Mouse (Mus musculus) heart, embryonic 10.5 days (tissue): ENCODE measurements around the gene Tradd. TPM values are rescaled to one million over a fixed set of nuclear protein-coding genes. Genes with fewer than 3 reads are reported as not detected.
"Not testable (repeated sequence)": the region's sequence is repeated elsewhere in the genome, so short reads cannot be mapped to it uniquely, and the experiment has no call there.

Experiments used
- DNase-seq: peaks from one replicate; pipeline ENCODE4 v3.0.0-alpha.2; 2017; ENCODE audit warnings: low spot score
- H3K27ac ChIP-seq: fragments of 300-500 bp; sonication (generic); 2 replicates; pipeline ENCODE4 v1.5.1; 2016; ENCODE audit warnings: mild to moderate bottlenecking
- H3K27me3 ChIP-seq: fragments of 300-500 bp; sonication (generic); 2 replicates; pipeline ENCODE4 v1.6.1; 2016; ENCODE audit warnings: mild to moderate bottlenecking; ENCODE audit not compliant: poor library complexity, insufficient read depth, severe bottlenecking
- H3K36me3 ChIP-seq: fragments of 300-500 bp; sonication (generic); 2 replicates; pipeline ENCODE4 v1.6.1; 2016; ENCODE audit warnings: mild to moderate bottlenecking, moderate library complexity
- H3K4me1 ChIP-seq: fragments of 300-500 bp; sonication (generic); 2 replicates; pipeline ENCODE4 v1.6.1; 2016; ENCODE audit warnings: mild to moderate bottlenecking
- H3K4me3 ChIP-seq: fragments of 300-500 bp; sonication (generic); 2 replicates; pipeline ENCODE4 v1.5.1; 2016; ENCODE audit warnings: mild to moderate bottlenecking, moderate library complexity
- H3K9me3 ChIP-seq: fragments of 300-500 bp; sonication (generic); 2 replicates; pipeline ENCODE4 v1.6.1; 2016; ENCODE audit warnings: mild to moderate bottlenecking, moderate library complexity
- WGBS: fragments of 180-500 bp; shearing (Covaris S2); methylation state at CpG from one replicate; pipeline ENCODE4 v1.1.7; 2016; 5-methylcytosine and 5-hydroxymethylcytosine counted together
- polyA plus RNA-seq: library from polyadenylated mRNA; unstranded; fragments of >200 nt; fragmentation: Nextera tagmentation; extraction: Ambion mirVana; gene quantifications from 2 replicates; pipeline ENCODE4 v1.2.1, GENCODE M21; 2016

Gene Tradd
- polyA plus RNA-seq, 1 experiment from 2014 or later = 19.4 TPM

GRCm38 (mm10) chr8:105304325-105305210 lies 40.2 kb upstream of the Tradd start:
- peaks cover 81% of the 10 kb centered on the region for H3K36me3 ChIP-seq

GRCm38 (mm10) chr8:105303874-105304273 lies 39.5 kb upstream of the Tradd start:
- peaks cover 47% of the 10 kb centered on the region for H3K4me1 ChIP-seq
- 78% methylated on average over 9 of the region's 9 CpGs for WGBS
- peak overlapping the region; percentile 56; the same call in 1 of the 2 replicates for H3K27ac ChIP-seq
- no peaks in the 10 kb centered on the region for H3K27me3 ChIP-seq
- H3K4me3 ChIP-seq = no peak overlapping the region
- no peaks in the 10 kb centered on the region for H3K9me3 ChIP-seq
- no peak for DNase-seq
- peaks cover 78% of the 10 kb centered on the region for H3K36me3 ChIP-seq

More at GRCm38 (mm10) chr8:105304325-105305210, 40.2 kb upstream of the Tradd start:
- Histone ChIP-seq H3K4me1 (peaks cover 48% of the 10 kb centered on the region), H3K27ac (peak overlapping the region; percentile 56; the same call in 1 of the 2 replicates), H3K27me3 (no peaks in the 10 kb centered on the region), H3K9me3 (no peaks in the 10 kb centered on the region), H3K4me3 (peak overlapping the region; percentile 13; the same call in 1 of the 2 replicates)
- no peak for DNase-seq
- 62% methylated on average over 9 of the region's 9 CpGs for WGBS

- Histone ChIP-seq H3K9me3 (no peaks in the 10 kb centered on the region), H3K27me3 (no peaks in the 10 kb centered on the region), H3K36me3 (peaks cover 78% of the 10 kb centered on the region), H3K27ac (no peak overlapping the region), H3K4me3 (no peak overlapping the region), H3K4me1 (peaks cover 52% of the 10 kb centered on the region)
- no peak for DNase-seq
- WGBS = 90% methylated on average over 8 of the region's 8 CpGs
Measured at GRCm38 (mm10) chr8:105303396-105303795, 39.0 kb upstream of the Tradd start.

- H3K27me3 ChIP-seq = peaks cover 11% of the 10 kb centered on the region
- no peak overlapping the region for H3K27ac ChIP-seq
- peak overlapping the region; percentile 0; the same call in 1 of the 2 replicates for H3K4me3 ChIP-seq
- WGBS = 86% methylated on average over 8 of the region's 8 CpGs
- no peaks in the 10 kb centered on the region for H3K9me3 ChIP-seq
- H3K36me3 ChIP-seq = peaks cover 62% of the 10 kb centered on the region
- no peak for DNase-seq
- H3K4me1 ChIP-seq = peaks cover 50% of the 10 kb centered on the region
Measured at GRCm38 (mm10) chr8:105299962-105300361, 35.6 kb upstream of the Tradd start.

- peaks cover 39% of the 10 kb centered on the region for H3K4me1 ChIP-seq
- peak overlapping the region; percentile 90 for H3K27ac ChIP-seq
- peak; percentile 75 for DNase-seq
- H3K4me3 ChIP-seq = peak overlapping the region; percentile 78
- H3K36me3 ChIP-seq = peaks cover 49% of the 10 kb centered on the region
- no peaks in the 10 kb centered on the region for H3K9me3 ChIP-seq
- H3K27me3 ChIP-seq = peaks cover 19% of the 10 kb centered on the region
- WGBS = 53% methylated on average over 18 of the region's 18 CpGs
Measured at GRCm38 (mm10) chr8:105298351-105299252, 34.2 kb upstream of the Tradd start.

GRCm38 (mm10) chr8:105297511-105298192 lies 33.2 kb upstream of the Tradd start, which contains the start of gene E2f4:
E2f4 (plus strand) TSS chr8:105297663.
- peak within 1 kb of the TSS; percentile 78 for H3K4me3 ChIP-seq
- peaks cover 40% of the 10 kb centered on the region for H3K36me3 ChIP-seq
- peak within 1 kb of the TSS; percentile 90 for H3K27ac ChIP-seq
- WGBS = under 1% methylated on average over 58 of the region's 58 CpGs
- H3K27me3 ChIP-seq = peaks cover 28% of the 10 kb centered on the region
- H3K9me3 ChIP-seq = no peaks in the 10 kb centered on the region
- peak; percentile 97 for DNase-seq
- H3K4me1 ChIP-seq = peaks cover 41% of the 10 kb centered on the region

GRCm38 (mm10) chr8:105295895-105296573 lies 31.6 kb upstream of the Tradd start, which contains the start of gene Exoc3l:
Exoc3l (minus strand) TSS chr8:105296101.
- Histone ChIP-seq H3K27ac (peak within 1 kb of the TSS; percentile 90), H3K36me3 (peaks cover 25% of the 10 kb centered on the region), H3K27me3 (peaks cover 31% of the 10 kb centered on the region), H3K9me3 (no peaks in the 10 kb centered on the region), H3K4me1 (peaks cover 41% of the 10 kb centered on the region), H3K4me3 (peak within 1 kb of the TSS; percentile 78)
- no peak for DNase-seq
- 53% methylated on average over 11 of the region's 11 CpGs for WGBS

- peak overlapping the region; percentile 64 for H3K27ac ChIP-seq
- DNase-seq = no peak
- H3K36me3 ChIP-seq = peaks cover 17% of the 10 kb centered on the region
- H3K9me3 ChIP-seq = no peaks in the 10 kb centered on the region
- peaks cover 37% of the 10 kb centered on the region for H3K27me3 ChIP-seq
- H3K4me3 ChIP-seq = peak overlapping the region; percentile 42
- 58% methylated on average over 11 of the region's 11 CpGs for WGBS
- H3K4me1 ChIP-seq = peaks cover 47% of the 10 kb centered on the region
Measured at GRCm38 (mm10) chr8:105295256-105295655, 30.8 kb upstream of the Tradd start.

GRCm38 (mm10) chr8:105294776-105295175 lies 30.4 kb upstream of the Tradd start:
- peaks cover 12% of the 10 kb centered on the region for H3K36me3 ChIP-seq
- H3K27me3 ChIP-seq = peaks cover 42% of the 10 kb centered on the region
- 66% methylated on average over 9 of the region's 9 CpGs for WGBS
- no peak for DNase-seq
- H3K4me1 ChIP-seq = peaks cover 47% of the 10 kb centered on the region
- H3K4me3 ChIP-seq = peak overlapping the region; percentile 42
- no peaks in the 10 kb centered on the region for H3K9me3 ChIP-seq
- no peak overlapping the region for H3K27ac ChIP-seq

GRCm38 (mm10) chr8:105293405-105293804 lies 29.0 kb upstream of the Tradd start:
- 59% methylated on average over 19 of the region's 19 CpGs for WGBS
- H3K4me3 ChIP-seq = no peak overlapping the region
- H3K36me3 ChIP-seq = 0 out of 2 replicates have a peak, but pooled peaks cover 2% of the 10 kb centered on the region
- peaks cover 51% of the 10 kb centered on the region for H3K4me1 ChIP-seq
- no peak overlapping the region for H3K27ac ChIP-seq
- peaks cover 44% of the 10 kb centered on the region for H3K27me3 ChIP-seq
- no peaks in the 10 kb centered on the region for H3K9me3 ChIP-seq
- no peak for DNase-seq

- peaks cover 47% of the 10 kb centered on the region for H3K4me1 ChIP-seq
- 74% methylated on average over 7 of the region's 7 CpGs for WGBS
- no peak for DNase-seq
Measured at GRCm38 (mm10) chr8:105292471-105292870, 28.1 kb upstream of the Tradd start.

GRCm38 (mm10) chr8:105291802-105292201 lies 27.4 kb upstream of the Tradd start:
- not testable (repeated sequence) for H3K4me3 ChIP-seq, H3K36me3 ChIP-seq, DNase-seq, H3K27ac ChIP-seq, H3K9me3 ChIP-seq
- H3K4me1 ChIP-seq = peaks cover 43% of the 10 kb centered on the region
- H3K27me3 ChIP-seq = peaks cover 45% of the 10 kb centered on the region
- WGBS = 60% methylated on average over 3 of the region's 3 CpGs

More at GRCm38 (mm10) chr8:105292471-105292870, 28.1 kb upstream of the Tradd start:
- H3K9me3 ChIP-seq = no peaks in the 10 kb centered on the region
- H3K36me3 ChIP-seq = no peaks in the 10 kb centered on the region
- peaks cover 44% of the 10 kb centered on the region for H3K27me3 ChIP-seq
- H3K27ac ChIP-seq = no peak overlapping the region
- no peak overlapping the region for H3K4me3 ChIP-seq
